Mouse (Mus musculus) myocyte (in vitro differentiated cells): ENCODE measurements around the gene Foxi3.

Experiments used
- CEBPB ChIP-seq: IDR thresholded peaks from 2 replicates; pipeline ENCODE4 v1.6.1; 2011; ENCODE audit warnings: mild to moderate bottlenecking, moderate library complexity; ENCODE audit not compliant: poor library complexity, insufficient read depth, severe bottlenecking
- E2F4 ChIP-seq: IDR thresholded peaks from one replicate; pipeline ENCODE4 v1.6.1; 2011; ENCODE audit warnings: mild to moderate bottlenecking, control low read depth, moderate library complexity; ENCODE audit not compliant: insufficient read depth
- MAX ChIP-seq: IDR thresholded peaks from one replicate; pipeline ENCODE4 v1.6.1; 2011; ENCODE audit warnings: low read depth, mild to moderate bottlenecking, control low read depth
- MYOD1 ChIP-seq, 3 experiments: IDR thresholded peaks; one replicate each; pipeline ENCODE4 v1.6.1; 2011; ENCODE audit warnings: control low read depth in 2 of 3, low read depth in 2 of 3, mild to moderate bottlenecking in 2 of 3, moderate library complexity in 1 of 3; ENCODE audit not compliant: insufficient read length in 2 of 3, control insufficient read depth in 1 of 3
- MYOG ChIP-seq, 3 experiments: IDR thresholded peaks; one replicate each; pipeline ENCODE4 v1.6.1; 2011; ENCODE audit warnings: control low read depth in 2 of 3, low read depth in 2 of 3, mild to moderate bottlenecking in 2 of 3; ENCODE audit not compliant: insufficient read length in 2 of 3, control insufficient read depth in 1 of 3, insufficient read depth in 1 of 3
- POLR2A ChIP-seq: IDR thresholded peaks from one replicate; pipeline ENCODE4 v1.6.1; 2011; ENCODE audit warnings: low read depth, mild to moderate bottlenecking, control low read depth, moderate library complexity; ENCODE audit not compliant: insufficient read length
- POLR2AphosphoS2 ChIP-seq: IDR thresholded peaks from one replicate; pipeline ENCODE4 v1.6.1; 2011; ENCODE audit warnings: low read depth, control low read depth; ENCODE audit not compliant: insufficient read length
- REST ChIP-seq: IDR thresholded peaks from one replicate; pipeline ENCODE4 v1.6.1; 2011; ENCODE audit warnings: mild to moderate bottlenecking, control low read depth, moderate library complexity; ENCODE audit not compliant: insufficient read depth, insufficient read length
- SRF ChIP-seq: IDR thresholded peaks from one replicate; pipeline ENCODE4 v1.6.1; 2011; ENCODE audit warnings: low read depth; ENCODE audit not compliant: control insufficient read depth, insufficient read length
- TCF12 ChIP-seq: IDR thresholded peaks from one replicate; pipeline ENCODE4 v1.6.1; 2011; ENCODE audit warnings: mild to moderate bottlenecking, control low read depth; ENCODE audit not compliant: poor library complexity, insufficient read depth, severe bottlenecking
- TCF3 ChIP-seq: IDR thresholded peaks from one replicate; pipeline ENCODE4 v1.6.1; 2011; ENCODE audit warnings: low read depth, control low read depth; ENCODE audit not compliant: insufficient read length
- USF1 ChIP-seq: IDR thresholded peaks from one replicate; pipeline ENCODE4 v1.6.1; 2011; ENCODE audit warnings: low read depth, mild to moderate bottlenecking, control low read depth, moderate library complexity

DNA sequence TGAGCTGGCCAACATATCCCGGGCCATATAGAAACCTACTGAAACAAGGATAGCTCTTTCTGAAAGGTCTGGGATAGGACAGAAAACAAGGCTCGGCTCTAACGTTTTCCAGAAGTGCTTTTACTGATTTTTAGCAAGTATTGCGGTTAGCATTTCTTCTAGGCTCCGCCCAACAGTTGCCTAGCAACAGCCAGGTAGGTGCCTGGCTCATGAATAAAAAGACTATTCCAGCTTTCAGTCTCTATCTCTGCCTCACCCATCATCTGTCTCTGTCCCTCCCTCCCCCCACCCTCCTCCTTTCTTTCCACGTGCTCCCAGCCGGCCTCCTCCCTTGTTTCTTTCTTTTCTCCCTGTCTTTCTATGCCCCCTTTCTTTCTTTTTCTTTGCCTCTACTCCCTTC, 9.4 kb downstream of the Foxi3 start:
- TF ChIP-seq USF1 (no peak), SRF (no peak), MYOG (IDR thresholded peaks at IDR 0.05; ENCODE audit: control insufficient read depth in 1 of 3, insufficient read depth in 1 of 3, insufficient read length in 2 of 3, low read depth in 2 of 3) (no peak), POLR2A (no peak), E2F4 (no peak), TCF3 (no peak), MAX (no peak), CEBPB (no peak), POLR2AphosphoS2 (no peak), MYOD1 (IDR thresholded peaks at IDR 0.05; ENCODE audit: control insufficient read depth in 1 of 3, insufficient read length in 2 of 3, low read depth in 2 of 3) (no peak), TCF12 (no peak), REST (no peak)
